Mouse (Mus musculus): Measurements from ENCODE around the gene Shf.

Gene Shf

DNA sequence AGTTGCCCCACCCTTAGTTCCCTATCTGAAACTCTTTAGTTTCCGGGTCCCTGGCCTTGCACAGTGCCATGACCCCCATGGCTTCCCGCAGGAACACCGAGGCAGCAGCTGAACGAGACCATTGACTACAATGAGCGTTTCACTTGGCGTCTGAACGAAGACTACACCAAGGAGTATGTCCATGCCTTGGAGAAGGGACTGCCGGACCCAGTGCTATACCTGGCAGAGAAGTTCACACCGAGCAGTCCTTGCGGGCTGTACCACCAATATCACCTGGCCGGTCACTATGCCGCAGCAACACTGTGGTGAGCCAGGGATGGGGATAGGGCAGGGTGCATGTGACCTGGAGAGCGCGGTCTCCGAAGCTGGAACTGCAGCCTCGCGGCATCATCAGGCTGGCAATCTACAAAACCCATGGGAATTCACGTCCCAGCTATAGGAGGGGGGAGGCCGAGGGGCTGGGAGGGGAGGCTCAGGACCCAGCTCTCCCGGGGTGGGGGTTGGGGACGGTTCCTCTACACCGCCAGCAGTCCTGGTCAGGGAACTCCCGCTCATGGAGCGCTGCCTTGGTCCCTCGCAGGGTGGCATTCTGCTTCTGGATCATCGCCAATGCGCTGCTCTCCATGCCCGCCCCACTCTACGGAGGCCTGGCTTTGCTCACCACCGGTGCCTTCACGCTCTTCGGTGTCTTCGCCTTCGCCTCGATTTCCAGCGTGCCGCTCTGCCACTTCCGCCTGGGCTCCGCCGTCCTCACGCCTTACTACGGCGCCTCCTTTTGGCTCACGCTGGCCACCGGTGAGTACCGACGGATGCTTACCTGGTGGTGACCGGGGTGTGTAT is 67.7 kb downstream of the Shf start:
- peak; percentile 6 for DNase-seq

DNA sequence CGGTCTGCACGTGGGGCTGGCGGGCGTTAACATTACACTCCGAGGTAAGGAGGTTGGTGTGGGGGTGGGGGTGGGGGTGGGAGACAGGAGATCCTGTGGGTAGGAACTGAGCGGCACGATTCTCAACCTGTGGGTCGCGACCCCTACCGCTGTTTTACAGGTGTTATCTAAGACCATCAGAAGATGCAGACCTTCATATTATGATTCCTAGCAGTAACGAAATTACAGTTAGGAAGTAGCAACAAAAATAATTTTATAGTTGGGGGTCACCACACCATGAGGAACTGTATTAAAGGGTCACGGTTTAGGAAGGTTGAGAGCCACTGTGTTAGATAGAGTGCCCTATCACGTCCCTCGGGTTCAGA is 68.3 kb downstream of the Shf start:
- DNase-seq = no peak

DNA sequence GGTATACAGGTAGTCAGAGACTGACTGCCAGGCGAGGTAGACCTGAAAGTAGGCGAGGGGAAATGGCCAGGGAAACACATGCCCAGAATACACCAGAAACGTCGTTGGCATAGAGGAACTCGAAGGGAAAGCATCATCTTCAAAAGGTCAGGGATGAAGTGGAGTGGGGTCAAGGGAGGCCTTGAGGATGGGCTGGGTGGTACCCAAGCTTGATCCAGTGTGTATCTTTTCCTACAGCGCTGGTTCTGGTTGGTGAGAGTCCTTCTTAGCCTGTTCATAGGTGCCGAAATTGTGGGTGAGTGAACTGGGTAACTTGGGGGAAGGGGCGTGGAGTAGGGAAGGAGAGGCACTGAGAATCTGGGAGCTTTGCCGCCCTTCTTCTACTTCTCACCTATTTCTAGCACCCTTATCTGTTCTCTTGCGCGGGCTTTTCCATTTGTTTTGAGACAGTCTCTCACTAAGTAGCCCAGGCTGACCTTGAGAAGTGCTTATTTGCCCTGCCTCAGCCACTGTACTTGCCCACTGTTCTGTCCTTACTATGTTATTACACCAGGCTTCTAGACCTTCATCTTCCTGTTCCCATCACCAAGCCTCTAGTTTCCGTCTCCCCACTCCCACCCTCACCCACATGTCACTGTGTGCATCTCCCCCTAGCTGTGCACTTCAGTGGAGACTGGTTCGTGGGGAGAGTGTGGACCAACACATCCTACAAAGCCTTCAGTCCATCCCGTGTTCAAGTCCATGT is 68.9 kb downstream of the Shf start:
- no peak for DNase-seq
